Mouse (Mus musculus): ENCODE measurements around the gene Kitl. TPM values are rescaled to one million over a fixed set of nuclear protein-coding genes. Genes with fewer than 3 reads are reported as not detected.

Gene Kitl
- polyA plus RNA-seq, 1 experiment from 2014 or later = 21.6 TPM

DNA sequence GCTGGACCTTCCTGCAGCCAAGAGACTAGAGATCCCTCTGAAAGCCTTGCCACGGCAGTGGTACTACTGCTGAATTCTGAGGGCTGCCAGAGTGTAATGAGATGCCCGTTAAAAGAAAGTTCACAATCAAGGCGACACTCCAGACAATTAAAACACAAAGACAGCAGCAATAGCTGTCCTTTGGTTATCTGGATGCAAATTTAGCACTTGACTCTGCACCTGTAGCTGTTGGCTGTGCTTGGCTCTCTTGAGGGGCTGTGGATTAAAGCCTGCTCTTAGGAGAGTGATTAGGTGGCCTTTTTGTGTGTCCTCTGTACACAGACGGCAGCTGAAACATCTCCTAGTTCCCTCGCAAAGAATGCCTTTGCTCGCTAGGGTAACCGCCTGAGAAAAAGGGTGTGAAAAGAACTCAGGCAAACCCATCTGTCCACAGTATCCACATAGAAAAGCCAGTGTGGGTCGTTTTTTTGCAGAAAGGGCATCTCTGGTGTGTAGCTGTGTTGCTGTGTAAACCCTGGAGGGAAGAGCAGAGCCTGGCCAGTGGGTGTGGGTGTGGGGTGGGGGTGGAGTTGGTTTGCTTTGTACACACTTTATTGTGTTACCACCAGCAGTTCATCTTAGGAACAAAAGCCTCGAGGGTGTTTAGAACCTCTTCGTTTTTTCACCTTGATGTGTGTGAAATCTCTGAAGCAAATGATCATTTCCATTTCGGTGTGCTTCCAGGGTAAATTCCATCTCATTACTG, 6.8 kb downstream of the Kitl start:
- no peak for ATAC-seq (replicated peaks; ENCODE audit: low FRiP score, low read depth)

DNA sequence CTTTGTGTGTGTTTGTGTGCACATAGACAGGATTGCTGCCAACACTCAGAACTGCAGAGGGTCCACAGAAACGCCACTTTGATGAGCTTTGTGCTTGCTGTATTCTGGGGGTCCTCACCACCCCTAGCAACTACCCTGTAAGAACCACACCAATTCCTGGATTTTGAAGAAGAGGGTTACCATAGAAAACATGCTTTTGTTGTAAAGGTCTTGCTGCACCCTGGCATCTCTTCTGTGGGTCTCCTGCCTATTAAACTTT, 7.3 kb downstream of the Kitl start:
- H3K4me3 ChIP-seq (replicated peaks; ENCODE audit: low read depth, low read length) = no peak overlapping the region
- H3K4me2 ChIP-seq (ENCODE audit: low read length) = no peak overlapping the region
- TF ChIP-seq CTCF (IDR thresholded peaks at IDR 0.05; ENCODE audit: low read depth) = no peak
- no peaks in the 10 kb centered on the region for H3K27me3 ChIP-seq (ENCODE audit: insufficient read depth, low read length)
- no peaks in the 10 kb centered on the region for H3K9me3 ChIP-seq (replicated peaks; ENCODE audit: low read length)
- 80% methylated on average over 1 of the region's 1 CpGs for WGBS
- H3K9ac ChIP-seq (ENCODE audit: low read depth, low read length) = no peak overlapping the region
- no peak for DNase-seq (ENCODE audit: low spot score)
- H3K36me3 ChIP-seq (ENCODE audit: insufficient read depth, low read length) = no peaks in the 10 kb centered on the region
- H3K4me1 ChIP-seq (replicated peaks; ENCODE audit: insufficient read depth, low read length) = no peaks in the 10 kb centered on the region
- ATAC-seq (replicated peaks; ENCODE audit: low FRiP score, low read depth) = no peak
- H3K27ac ChIP-seq = no peak overlapping the region

More for the DNA sequence above, 6.8 kb downstream of the Kitl start:
- Histone ChIP-seq H3K4me3 (replicated peaks; ENCODE audit: low read depth, low read length) (no peak overlapping the region), H3K4me2 (ENCODE audit: low read length) (no peak overlapping the region), H3K36me3 (ENCODE audit: insufficient read depth, low read length) (no peaks in the 10 kb centered on the region), H3K27me3 (ENCODE audit: insufficient read depth, low read length) (no peaks in the 10 kb centered on the region), H3K27ac (no peak overlapping the region), H3K4me1 (replicated peaks; ENCODE audit: insufficient read depth, low read length) (no peaks in the 10 kb centered on the region), H3K9me3 (replicated peaks; ENCODE audit: low read length) (no peaks in the 10 kb centered on the region), H3K9ac (ENCODE audit: low read depth, low read length) (no peak overlapping the region)
- TF ChIP-seq CTCF (IDR thresholded peaks at IDR 0.05; ENCODE audit: low read depth) = no peak
- DNase-seq (ENCODE audit: low spot score) = no peak
- WGBS = 58% methylated on average over 11 of the region's 11 CpGs

DNA sequence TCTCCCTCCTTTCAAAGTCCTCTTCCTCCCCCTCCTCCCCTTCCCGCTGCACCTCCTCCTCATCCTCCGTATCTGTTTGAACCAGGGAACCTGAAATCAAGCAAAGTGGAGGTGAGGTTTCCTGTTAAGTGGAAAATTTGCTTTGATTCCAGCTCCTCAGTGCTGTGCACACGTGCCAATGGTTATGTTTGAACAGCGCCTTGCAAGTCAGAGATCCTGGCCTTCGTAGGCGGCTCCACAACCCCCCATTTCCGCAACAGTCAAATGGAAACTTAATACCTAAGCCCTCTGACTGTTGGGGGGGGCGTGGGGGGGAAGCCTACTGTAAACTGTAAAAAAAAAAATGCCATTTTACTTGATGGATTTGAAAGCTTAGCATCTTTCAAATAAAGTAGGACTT, 10.2 kb downstream of the Kitl start:
- no peaks in the 10 kb centered on the region for H3K9me3 ChIP-seq (replicated peaks; ENCODE audit: low read length)
- no peaks in the 10 kb centered on the region for H3K36me3 ChIP-seq (ENCODE audit: insufficient read depth, low read length)
- H3K27ac ChIP-seq = no peak overlapping the region
- H3K4me3 ChIP-seq (replicated peaks; ENCODE audit: low read depth, low read length) = no peak overlapping the region
- peak; percentile 10 for DNase-seq (ENCODE audit: low spot score)
- H3K27me3 ChIP-seq (ENCODE audit: insufficient read depth, low read length) = no peaks in the 10 kb centered on the region
- TF ChIP-seq CTCF (IDR thresholded peaks at IDR 0.05; ENCODE audit: low read depth) = no peak
- no peaks in the 10 kb centered on the region; the same call in 1 of the 2 replicates for H3K4me1 ChIP-seq (replicated peaks; ENCODE audit: insufficient read depth, low read length)
- no peak for ATAC-seq (replicated peaks; ENCODE audit: low FRiP score, low read depth)
- no peak overlapping the region for H3K4me2 ChIP-seq (ENCODE audit: low read length)
- 36% methylated on average over 8 of the region's 8 CpGs for WGBS
- no peak overlapping the region for H3K9ac ChIP-seq (ENCODE audit: low read depth, low read length)

- no peak overlapping the region for H3K9ac ChIP-seq (ENCODE audit: low read depth, low read length)
- no peaks in the 10 kb centered on the region for H3K27me3 ChIP-seq (ENCODE audit: insufficient read depth, low read length)
- no peak for TF ChIP-seq CTCF (IDR thresholded peaks at IDR 0.05; ENCODE audit: low read depth)
- WGBS = 77% methylated on average over 1 of the region's 1 CpGs
- H3K4me2 ChIP-seq (ENCODE audit: low read length) = no peak overlapping the region
- ATAC-seq (replicated peaks; ENCODE audit: low FRiP score, low read depth) (no peak), DNase-seq (ENCODE audit: low spot score) (no peak)
- no peaks in the 10 kb centered on the region for H3K9me3 ChIP-seq (replicated peaks; ENCODE audit: low read length)
- H3K27ac ChIP-seq = no peak overlapping the region
- H3K4me1 ChIP-seq (replicated peaks; ENCODE audit: insufficient read depth, low read length) = peaks cover 8% of the 10 kb centered on the region; the same call in 1 of the 2 replicates
- no peak overlapping the region for H3K4me3 ChIP-seq (replicated peaks; ENCODE audit: low read depth, low read length)
- H3K36me3 ChIP-seq (ENCODE audit: insufficient read depth, low read length) = no peaks in the 10 kb centered on the region
These were observed 11.3 kb downstream of the Kitl start for GRCm38 (mm10) chr10:100026778-100027177.

- Histone ChIP-seq H3K9me3 (replicated peaks; ENCODE audit: low read length) (no peaks in the 10 kb centered on the region), H3K9ac (ENCODE audit: low read depth, low read length) (no peak overlapping the region), H3K27me3 (ENCODE audit: insufficient read depth, low read length) (no peaks in the 10 kb centered on the region), H3K36me3 (ENCODE audit: insufficient read depth, low read length) (no peaks in the 10 kb centered on the region), H3K4me3 (replicated peaks; ENCODE audit: low read depth, low read length) (no peak overlapping the region), H3K4me2 (ENCODE audit: low read length) (no peak overlapping the region), H3K27ac (no peak overlapping the region), H3K4me1 (replicated peaks; ENCODE audit: insufficient read depth, low read length) (peaks cover 9% of the 10 kb centered on the region; the same call in 1 of the 2 replicates)
- DNase-seq (ENCODE audit: low spot score) (no peak), ATAC-seq (replicated peaks; ENCODE audit: low FRiP score, low read depth) (no peak)
- no peak for TF ChIP-seq CTCF (IDR thresholded peaks at IDR 0.05; ENCODE audit: low read depth)
- WGBS = 53% methylated on average over 5 of the region's 5 CpGs
These were observed 15.0 kb downstream of the Kitl start for GRCm38 (mm10) chr10:100030385-100030784.

- WGBS = 78% methylated on average over 12 of the region's 12 CpGs
- Histone ChIP-seq H3K4me2 (ENCODE audit: low read length) (peak overlapping the region; percentile 41; the same call in 1 of the 2 replicates), H3K9me3 (replicated peaks; ENCODE audit: low read length) (no peaks in the 10 kb centered on the region), H3K27ac (no peak overlapping the region), H3K36me3 (ENCODE audit: insufficient read depth, low read length) (no peaks in the 10 kb centered on the region), H3K9ac (ENCODE audit: low read depth, low read length) (no peak overlapping the region), H3K27me3 (ENCODE audit: insufficient read depth, low read length) (no peaks in the 10 kb centered on the region), H3K4me1 (replicated peaks; ENCODE audit: insufficient read depth, low read length) (peaks cover 9% of the 10 kb centered on the region; the same call in 1 of the 2 replicates), H3K4me3 (replicated peaks; ENCODE audit: low read depth, low read length) (no peak overlapping the region)
- DNase-seq (ENCODE audit: low spot score) = no peak
- TF ChIP-seq CTCF (IDR thresholded peaks at IDR 0.05; ENCODE audit: low read depth) = no peak
- ATAC-seq (replicated peaks; ENCODE audit: low FRiP score, low read depth) = no peak
These were observed 15.6 kb downstream of the Kitl start for GRCm38 (mm10) chr10:100030980-100031516.

All from kidney, postnatal 0 days (tissue).